Comparison of ENCODE assay signal across 8 mouse cellular contexts in the genomic region with DNA sequence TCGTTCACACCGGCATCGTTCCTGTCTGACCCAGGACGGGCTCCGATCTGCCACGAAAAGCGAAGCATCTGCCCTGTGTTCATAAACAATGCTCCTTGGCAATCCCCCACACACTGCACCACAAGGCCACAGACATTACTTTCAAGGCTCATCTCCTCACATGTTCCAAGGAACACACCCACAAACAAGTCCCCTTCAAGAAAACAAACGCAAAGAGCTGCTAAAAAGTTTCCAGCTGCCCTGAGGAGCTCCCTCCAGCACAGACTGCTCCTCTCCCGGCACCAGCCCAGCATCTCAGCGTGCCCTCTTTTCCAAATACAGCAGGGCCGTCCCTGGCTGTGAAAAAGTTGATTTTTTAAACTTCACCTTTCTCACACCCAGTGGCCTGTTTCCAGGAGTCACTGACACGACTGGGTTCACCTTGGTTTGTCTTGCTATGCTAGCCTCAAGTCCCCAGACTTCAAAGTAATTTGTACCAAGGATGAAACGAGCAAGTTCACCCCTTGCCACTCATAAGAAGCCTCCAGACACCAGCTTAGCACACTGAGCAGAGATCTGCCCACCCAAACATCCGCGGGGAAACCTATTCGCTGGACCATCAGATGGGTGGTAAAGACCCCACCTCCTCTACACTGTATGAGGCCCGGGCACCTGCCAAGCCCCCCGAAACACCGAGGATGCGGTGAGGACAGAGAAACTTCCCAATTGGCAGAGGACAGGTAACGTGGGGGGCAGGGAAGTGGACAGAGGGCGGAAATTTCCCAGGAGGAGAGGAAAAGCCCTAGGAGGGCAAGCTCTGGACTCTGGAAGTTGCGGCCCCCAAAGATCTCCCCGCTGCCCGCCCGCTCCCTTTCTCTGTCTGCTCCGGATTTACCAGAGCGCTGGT. TPM values are rescaled to one million over a fixed set of nuclear protein-coding genes. Genes with fewer than 3 reads are reported as not detected.
A peak's percentile ranks its signal among the peaks of the same experiment; 100 is the strongest.
DNase-seq lines count a peak whose midpoint lies in the region; ATAC-seq and TF ChIP-seq lines count a peak whose summit lies in the region.

No protein-coding gene starts in this region.

- H3K4me1 ChIP-seq in bone marrow, adult 2 months (ENCODE audit: control insufficient read depth, insufficient read depth, low read length), result no peaks in the 10 kb centered on the region; the same call in 1 of the 2 replicates
- peaks cover 9% of the 10 kb centered on the region for H3K4me1 ChIP-seq in embryonic facial prominence, embryonic 13.5 days
- peaks cover 7% of the 10 kb centered on the region; the same call in 1 of the 2 replicates for H3K4me1 ChIP-seq in midbrain, embryonic 16.5 days (ENCODE audit: control insufficient read depth, insufficient read depth, low read length)

- TF ChIP-seq CTCF in bone marrow, adult 2 months (IDR thresholded peaks at IDR 0.05; ENCODE audit: control insufficient read depth, insufficient read depth, low read length), result no peak

- peaks cover 23% of the 10 kb centered on the region for H3K27me3 ChIP-seq in embryonic facial prominence, embryonic 13.5 days
- peaks cover 11% of the 10 kb centered on the region for H3K27me3 ChIP-seq in midbrain, embryonic 16.5 days (ENCODE audit: control insufficient read depth, insufficient read depth, low read depth, low read length)

- peak overlapping the region; percentile 77 for H3K9ac ChIP-seq in embryonic facial prominence, embryonic 13.5 days
- H3K9ac ChIP-seq in midbrain, embryonic 16.5 days (ENCODE audit: low read depth, low read length), result peak overlapping the region; percentile 79

- H3K4me3 ChIP-seq in bone marrow, adult 2 months (replicated peaks; ENCODE audit: control insufficient read depth, low read depth, low read length), result peak overlapping the region; percentile 85
- peak overlapping the region; percentile 74 for H3K4me3 ChIP-seq in embryonic facial prominence, embryonic 13.5 days
- peak overlapping the region; percentile 77 for H3K4me3 ChIP-seq in midbrain, embryonic 16.5 days (ENCODE audit: low read depth, low read length)

- intact Hi-C loops in left cerebral cortex, postnatal 25 days (cut with DNase I), result loop anchor here (5.0 kb wide), 1 partner anchor 210 kb away; no protein-coding TSS in a partner anchor

- DNase-seq in left cerebral cortex, adult 8-10 months (ENCODE audit: low spot score in 2 of 2), result peak; percentile 18 to 26
- DNase-seq in left cerebral cortex, postnatal 25 days (ENCODE audit: low spot score in 2 of 2), result no peak
- peak; percentile 44 for DNase-seq in induced T-regulatory cell, adult 2 months (ENCODE audit: low read depth)
- no peak for DNase-seq in urinary bladder, adult 2 months (ENCODE audit: low spot score)
- DNase-seq in natural killer cell, adult 2 months (ENCODE audit: low spot score in 2 of 2), result no peak

- H3K4me2 ChIP-seq in embryonic facial prominence, embryonic 13.5 days, result peak overlapping the region; percentile 96
- H3K4me2 ChIP-seq in midbrain, embryonic 16.5 days (ENCODE audit: low read length), result peak overlapping the region; percentile 82

- no peak for TF ChIP-seq POLR2A in bone marrow, adult 2 months (IDR thresholded peaks at IDR 0.05; ENCODE audit: borderline replicate concordance, control insufficient read depth, low read depth, low read length)

- 26% methylated on average over 28 of the region's 28 CpGs for WGBS in bone marrow, adult 2 months
- 10% methylated on average over 28 of the region's 28 CpGs for WGBS in embryonic facial prominence, embryonic 13.5 days
- WGBS in midbrain, embryonic 16.5 days, result 13% methylated on average over 27 of the region's 28 CpGs

- no peaks in the 10 kb centered on the region for H3K36me3 ChIP-seq in embryonic facial prominence, embryonic 13.5 days
- no peaks in the 10 kb centered on the region for H3K36me3 ChIP-seq in midbrain, embryonic 16.5 days (ENCODE audit: control insufficient read depth, insufficient read depth, low read length)

- H3K9me3 ChIP-seq in embryonic facial prominence, embryonic 13.5 days, result no peaks in the 10 kb centered on the region
- no peaks in the 10 kb centered on the region for H3K9me3 ChIP-seq in midbrain, embryonic 16.5 days (replicated peaks; ENCODE audit: control insufficient read depth, low read length, poor library complexity, severe bottlenecking)

- no peak overlapping the region; the same call in 1 of the 2 replicates for H3K27ac ChIP-seq in bone marrow, adult 2 months (ENCODE audit: control insufficient read depth, insufficient read depth, low read depth, low read length, poor library complexity)
- H3K27ac ChIP-seq in embryonic facial prominence, embryonic 13.5 days, result no peak overlapping the region
- peak overlapping the region; percentile 88 for H3K27ac ChIP-seq in midbrain, embryonic 16.5 days (ENCODE audit: low read length)

- ATAC-seq in embryonic facial prominence, embryonic 13.5 days (ENCODE audit: insufficient number of reproducible peaks, insufficient read depth, low FRiP score, low TSS enrichment, low read depth), result no peak
- peak; percentile 1; the same call in 1 of the 2 replicates for ATAC-seq in midbrain, embryonic 16.5 days

RNA-seq across cellular contexts. Expression of a gene that starts 0.8 kb away (rescaled TPM):
- total RNA-seq in left cerebral cortex, adult 8-10 months (2022), result 10 to 100 TPM; 80.7 to 83.1 (median 81.8) TPM
- 10 to 100 TPM; 91.3 to 92.3 TPM for total RNA-seq in left cerebral cortex, postnatal 25 days (2021)
- polyA plus RNA-seq in bone marrow, adult 2 months (2011; ENCODE audit: insufficient read depth, insufficient read length, low replicate concordance, missing spikeins), result 2.0 and 5.2 TPM in 2 replicates
- polyA plus RNA-seq in embryonic facial prominence, embryonic 13.5 days (2015; fragmentation: Nextera tagmentation; extraction: Ambion mirVana), result 5.1 and 5.5 TPM in 2 replicates
- 15.5 and 17.9 TPM in 2 replicates for polyA plus RNA-seq in midbrain, embryonic 16.5 days (2015; fragmentation: Nextera tagmentation; extraction: Ambion mirVana)
- polyA plus RNA-seq in urinary bladder, adult 2 months (2012; rRNA removed), result 48.7 and 54.2 TPM in 2 replicates

Comparison
In these comparisons a context has a peak if more than half of its experiments do, and no peak if none do; other contexts are left out.
1. DNase-seq: peak in left cerebral cortex, adult 8-10 months (2 of 2) and induced T-regulatory cell, adult 2 months (single experiment); none in left cerebral cortex, postnatal 25 days (0 of 2), urinary bladder, adult 2 months (single experiment) and natural killer cell, adult 2 months (0 of 2).
2. Peak in every context shown above with its lines, with median percentiles within 50 percentile points of each other: H3K4me3 ChIP-seq.